8 mouse cellular contexts compared by ENCODE assay signal in the genomic region with DNA sequence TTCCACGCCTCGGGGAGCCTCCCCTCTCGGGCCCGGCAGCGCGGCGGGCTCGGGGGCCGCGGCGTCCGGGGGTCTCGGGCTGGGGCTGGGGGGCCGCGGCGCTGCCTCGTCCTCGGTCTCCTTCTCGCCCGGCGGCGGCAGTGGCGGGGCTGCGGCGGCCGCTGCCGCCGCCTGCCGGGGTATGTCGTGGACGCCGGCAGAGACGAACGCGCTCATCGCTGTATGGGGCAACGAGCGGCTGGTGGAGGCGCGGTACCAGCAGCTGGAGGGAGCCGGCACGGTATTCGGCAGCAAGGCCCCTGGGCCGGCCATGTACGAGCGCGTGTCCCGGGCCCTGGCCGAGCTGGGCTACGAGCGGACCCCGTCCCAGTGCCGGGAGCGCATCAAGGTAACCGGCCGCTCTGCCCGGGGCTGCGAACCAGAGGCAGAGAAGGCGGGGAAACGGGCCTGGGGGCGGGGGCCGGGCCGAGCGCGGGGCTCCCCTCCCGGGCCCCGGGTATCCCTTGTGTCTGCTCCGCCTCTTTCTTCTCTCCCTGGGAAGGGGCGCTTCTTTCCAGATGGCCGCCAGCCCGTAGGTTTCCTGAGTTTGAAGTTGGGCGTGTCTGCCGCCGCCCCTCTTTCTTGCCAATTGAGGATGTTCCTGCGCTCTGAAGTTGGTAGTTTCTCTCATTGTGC. TPM values are rescaled to one million over a fixed set of nuclear protein-coding genes. Genes with fewer than 3 reads are reported as not detected.
DNase-seq lines count a peak whose midpoint lies in the region; ATAC-seq and TF ChIP-seq lines count a peak whose summit lies in the region.

No protein-coding gene starts in this region.

- under 1% methylated on average over 73 of the region's 75 CpGs for WGBS in forebrain, embryonic 10.5 days
- WGBS in heart, embryonic 16.5 days, result under 1% methylated on average over 64 of the region's 75 CpGs
- under 1% methylated on average over 57 of the region's 75 CpGs for WGBS in lung, embryonic 15.5 days
- under 1% methylated on average over 75 of the region's 75 CpGs for WGBS in olfactory bulb, adult 2 months

- peak overlapping the region; percentile 87 for H3K4me3 ChIP-seq in ES-Bruce4 (ENCODE audit: low read depth, low read length)
- H3K4me3 ChIP-seq in forebrain, embryonic 10.5 days, result peak overlapping the region; percentile 99
- H3K4me3 ChIP-seq in heart, embryonic 16.5 days (ENCODE audit: low read length), result peak overlapping the region; percentile 97
- peak overlapping the region; percentile 96 for H3K4me3 ChIP-seq in lung, embryonic 15.5 days
- H3K4me3 ChIP-seq in olfactory bulb, adult 2 months (ENCODE audit: insufficient read depth, low read depth, low read length), result peak overlapping the region; percentile 74

- DNase-seq in c-Kit-positive CD71-positive TER-119-negative erythroid progenitor cells, embryonic 14.5 days (ENCODE audit: low read depth), result peak; percentile 32
- peak; percentile 68 for DNase-seq in forebrain, embryonic 10.5 days (ENCODE audit: extremely low spot score, low spot score)
- DNase-seq in kidney, postnatal 25 days, result peak; percentile 42 to 60
- peak; percentile 51 for DNase-seq in thymus, postnatal 0 days (ENCODE audit: low spot score)

- H3K36me3 ChIP-seq in ES-Bruce4 (ENCODE audit: control insufficient read depth, insufficient read depth, low read length, poor library complexity, severe bottlenecking), result peaks cover 11% of the 10 kb centered on the region
- peaks cover 31% of the 10 kb centered on the region for H3K36me3 ChIP-seq in forebrain, embryonic 10.5 days (replicated peaks)
- no peaks in the 10 kb centered on the region for H3K36me3 ChIP-seq in heart, embryonic 16.5 days (ENCODE audit: control insufficient read depth, insufficient read depth)
- H3K36me3 ChIP-seq in lung, embryonic 15.5 days, result no peaks in the 10 kb centered on the region

- no peak for TF ChIP-seq EP300 in ES-Bruce4 (IDR thresholded peaks at IDR 0.05; ENCODE audit: insufficient read depth, low read depth, low read length)

- no peak for TF ChIP-seq POLR2A in ES-Bruce4 (IDR thresholded peaks at IDR 0.05; ENCODE audit: insufficient read depth, low read length)
- TF ChIP-seq POLR2A in olfactory bulb, adult 2 months (IDR thresholded peaks at IDR 0.05; ENCODE audit: insufficient read depth, low read depth, low read length), result no peak

- no peaks in the 10 kb centered on the region for H3K9me3 ChIP-seq in ES-Bruce4 (replicated peaks; ENCODE audit: control insufficient read depth, insufficient read depth, low read length, poor library complexity, severe bottlenecking)
- H3K9me3 ChIP-seq in forebrain, embryonic 10.5 days, result no peaks in the 10 kb centered on the region; the same call in 1 of the 2 replicates
- H3K9me3 ChIP-seq in heart, embryonic 16.5 days (replicated peaks; ENCODE audit: control insufficient read depth, low read length), result no peaks in the 10 kb centered on the region
- H3K9me3 ChIP-seq in lung, embryonic 15.5 days, result no peaks in the 10 kb centered on the region

- peak; percentile 71 for ATAC-seq in heart, embryonic 16.5 days (replicated peaks; ENCODE audit: extremely low read depth, insufficient read depth, low FRiP score)
- ATAC-seq in lung, embryonic 15.5 days (ENCODE audit: borderline replicate concordance, extremely low read depth, low FRiP score, low TSS enrichment), result peak; percentile 72

- H3K4me1 ChIP-seq in ES-Bruce4 (ENCODE audit: control insufficient read depth, insufficient read depth, low read length), result peaks cover 2% of the 10 kb centered on the region
- H3K4me1 ChIP-seq in forebrain, embryonic 10.5 days, result peaks cover 34% of the 10 kb centered on the region
- peaks cover 12% of the 10 kb centered on the region for H3K4me1 ChIP-seq in heart, embryonic 16.5 days (ENCODE audit: control insufficient read depth, insufficient read depth, low read length)
- peaks cover 19% of the 10 kb centered on the region for H3K4me1 ChIP-seq in lung, embryonic 15.5 days
- peaks cover 6% of the 10 kb centered on the region; the same call in 1 of the 2 replicates for H3K4me1 ChIP-seq in olfactory bulb, adult 2 months (ENCODE audit: control insufficient read depth, insufficient read depth, low read length)

- peak overlapping the region; percentile 67 for H3K4me2 ChIP-seq in heart, embryonic 16.5 days (ENCODE audit: low read depth, low read length)
- peak overlapping the region; percentile 85 for H3K4me2 ChIP-seq in lung, embryonic 15.5 days

- no peaks in the 10 kb centered on the region for H3K27me3 ChIP-seq in ES-Bruce4 (ENCODE audit: control insufficient read depth, insufficient read depth, low read length, poor library complexity, severe bottlenecking)
- H3K27me3 ChIP-seq in forebrain, embryonic 10.5 days (ENCODE audit: poor library complexity, severe bottlenecking), result no peaks in the 10 kb centered on the region
- H3K27me3 ChIP-seq in heart, embryonic 16.5 days (ENCODE audit: control insufficient read depth, insufficient read depth, low read length), result no peaks in the 10 kb centered on the region
- H3K27me3 ChIP-seq in lung, embryonic 15.5 days, result no peaks in the 10 kb centered on the region

- H3K27ac ChIP-seq in ES-Bruce4 (ENCODE audit: insufficient read depth, low read length), result peak overlapping the region; percentile 93
- H3K27ac ChIP-seq in forebrain, embryonic 10.5 days, result peak overlapping the region; percentile 99
- peak overlapping the region; percentile 99 for H3K27ac ChIP-seq in heart, embryonic 16.5 days (ENCODE audit: low read length)
- peak overlapping the region; percentile 100 for H3K27ac ChIP-seq in lung, embryonic 15.5 days
- peak overlapping the region; percentile 88; the same call in 1 of the 2 replicates for H3K27ac ChIP-seq in olfactory bulb, adult 2 months (ENCODE audit: insufficient read depth, low read depth, low read length)

- H3K9ac ChIP-seq in ES-Bruce4 (ENCODE audit: low read depth, poor library complexity, severe bottlenecking), result peak overlapping the region; percentile 98
- H3K9ac ChIP-seq in heart, embryonic 16.5 days (ENCODE audit: low read length), result peak overlapping the region; percentile 93
- H3K9ac ChIP-seq in lung, embryonic 15.5 days, result peak overlapping the region; percentile 92

- TF ChIP-seq CTCF in ES-Bruce4 (IDR thresholded peaks at IDR 0.05; ENCODE audit: low read depth, low read length), result no peak
- TF ChIP-seq CTCF in olfactory bulb, adult 2 months (IDR thresholded peaks at IDR 0.05; ENCODE audit: insufficient read depth, low read depth, low read length), result no peak

RNA-seq across cellular contexts. Expression of a gene that starts 0.5 kb away (rescaled TPM):
- 85.4 and 85.6 TPM in 2 replicates for polyA plus RNA-seq in ES-Bruce4 (2011; ENCODE audit: insufficient read depth, insufficient read length, low read depth, missing spikeins)
- polyA plus RNA-seq in forebrain, embryonic 10.5 days (2016; fragmentation: Nextera tagmentation; extraction: Ambion mirVana), result 34.4 and 35.4 TPM in 2 replicates
- 11.1 and 11.4 TPM in 2 replicates for polyA plus RNA-seq in heart, embryonic 16.5 days (2015; fragmentation: Nextera tagmentation; extraction: Ambion mirVana)
- polyA plus RNA-seq in lung, embryonic 15.5 days (2015; fragmentation: Nextera tagmentation; extraction: Ambion mirVana), result 26.1 and 26.9 TPM in 2 replicates
- polyA plus RNA-seq in olfactory bulb, adult 2 months (2012; ENCODE audit: insufficient read depth, insufficient read length, low replicate concordance, missing spikeins), result not detected in 2 replicates
- 15.5 and 16.7 TPM in 2 replicates for polyA plus RNA-seq in thymus, postnatal 0 days (2015; fragmentation: Nextera tagmentation; extraction: Ambion mirVana)

RNA-seq across cellular contexts. Expression of a gene that starts 38.3 kb away (rescaled TPM):
- polyA plus RNA-seq in ES-Bruce4 (2011; ENCODE audit: insufficient read depth, insufficient read length, low read depth, missing spikeins), result 1.7 and 3.1 TPM in 2 replicates
- 26.9 and 27.0 TPM in 2 replicates for polyA plus RNA-seq in forebrain, embryonic 10.5 days (2016; fragmentation: Nextera tagmentation; extraction: Ambion mirVana)
- polyA plus RNA-seq in heart, embryonic 16.5 days (2015; fragmentation: Nextera tagmentation; extraction: Ambion mirVana), result 92.1 and 101 TPM in 2 replicates
- 167 and 178 TPM in 2 replicates for polyA plus RNA-seq in lung, embryonic 15.5 days (2015; fragmentation: Nextera tagmentation; extraction: Ambion mirVana)
- polyA plus RNA-seq in olfactory bulb, adult 2 months (2012; ENCODE audit: insufficient read depth, insufficient read length, low replicate concordance, missing spikeins), result not detected in 2 replicates
- polyA plus RNA-seq in thymus, postnatal 0 days (2015; fragmentation: Nextera tagmentation; extraction: Ambion mirVana), result 17.2 and 18.1 TPM in 2 replicates

RNA-seq across cellular contexts. Expression of a gene that starts 49.5 kb away (rescaled TPM):
- 0.91 TPM in 1 of 2 replicates, not detected in the other for polyA plus RNA-seq in ES-Bruce4 (2011; ENCODE audit: insufficient read depth, insufficient read length, low read depth, missing spikeins)
- 0.29 and 0.47 TPM in 2 replicates for polyA plus RNA-seq in forebrain, embryonic 10.5 days (2016; fragmentation: Nextera tagmentation; extraction: Ambion mirVana)
- polyA plus RNA-seq in heart, embryonic 16.5 days (2015; fragmentation: Nextera tagmentation; extraction: Ambion mirVana), result 2.1 and 5.3 TPM in 2 replicates
- polyA plus RNA-seq in lung, embryonic 15.5 days (2015; fragmentation: Nextera tagmentation; extraction: Ambion mirVana), result 26.5 and 33.3 TPM in 2 replicates
- not detected in 2 replicates for polyA plus RNA-seq in olfactory bulb, adult 2 months (2012; ENCODE audit: insufficient read depth, insufficient read length, low replicate concordance, missing spikeins)
- polyA plus RNA-seq in thymus, postnatal 0 days (2015; fragmentation: Nextera tagmentation; extraction: Ambion mirVana), result 0.95 and 1.1 TPM in 2 replicates

RNA-seq across cellular contexts. Expression of a gene that starts 56.5 kb away (rescaled TPM):
- 1.5 and 1.7 TPM in 2 replicates for polyA plus RNA-seq in ES-Bruce4 (2011; ENCODE audit: insufficient read depth, insufficient read length, low read depth, missing spikeins)
- polyA plus RNA-seq in forebrain, embryonic 10.5 days (2016; fragmentation: Nextera tagmentation; extraction: Ambion mirVana), result 3.9 and 5.5 TPM in 2 replicates
- polyA plus RNA-seq in heart, embryonic 16.5 days (2015; fragmentation: Nextera tagmentation; extraction: Ambion mirVana), result not detected in 2 replicates
- 0.18 and 0.21 TPM in 2 replicates for polyA plus RNA-seq in lung, embryonic 15.5 days (2015; fragmentation: Nextera tagmentation; extraction: Ambion mirVana)
- polyA plus RNA-seq in olfactory bulb, adult 2 months (2012; ENCODE audit: insufficient read depth, insufficient read length, low replicate concordance, missing spikeins), result not detected in 2 replicates
- polyA plus RNA-seq in thymus, postnatal 0 days (2015; fragmentation: Nextera tagmentation; extraction: Ambion mirVana), result 0.14 and 0.23 TPM in 2 replicates

Comparison
In these comparisons a context has a peak if more than half of its experiments do, and no peak if none do; other contexts are left out.
1. Peak in every context shown above with its lines: DNase-seq, ATAC-seq, H3K4me3 ChIP-seq and H3K27ac ChIP-seq.